Mouse (Mus musculus): ENCODE results near the gene Flcn. TPM values are rescaled to one million over a fixed set of nuclear protein-coding genes. Genes with fewer than 3 reads are reported as not detected.
A peak's percentile ranks its signal among the peaks of the same experiment; 100 is the strongest.

Gene Flcn
- polyA plus RNA-seq, 1 experiment from 2014 or later = 35.9 TPM

GRCm38 (mm10) chr11:59810480-59811158 is 803 bp upstream of the Flcn start:
- Histone ChIP-seq H3K27me3 (ENCODE audit: control insufficient read depth, insufficient read depth, low read length) (no peaks in the 10 kb centered on the region), H3K9ac (replicated peaks; ENCODE audit: low read length) (peak overlapping the region; percentile 89; the same call in 1 of the 2 replicates), H3K4me1 (ENCODE audit: control insufficient read depth, insufficient read depth, low read length) (peaks cover 10% of the 10 kb centered on the region), H3K4me2 (ENCODE audit: low read length) (peak overlapping the region; percentile 75), H3K27ac (replicated peaks; ENCODE audit: low read depth, low read length) (peak overlapping the region; percentile 99; the same call in 1 of the 2 replicates), H3K4me3 (replicated peaks; ENCODE audit: low read depth, low read length) (peak overlapping the region; percentile 79), H3K9me3 (ENCODE audit: control insufficient read depth, low read length) (no peaks in the 10 kb centered on the region), H3K36me3 (ENCODE audit: control insufficient read depth, insufficient read depth, low read length) (peaks cover 22% of the 10 kb centered on the region)
- WGBS = 71% methylated on average over 14 of the region's 14 CpGs
- ATAC-seq (ENCODE audit: low FRiP score, low TSS enrichment) (no peak), DNase-seq (no peak)

GRCm38 (mm10) chr11:59809071-59809669 is 646 bp downstream of the Flcn start:
- no peak for DNase-seq
- Histone ChIP-seq H3K27me3 (ENCODE audit: control insufficient read depth, insufficient read depth, low read length) (no peaks in the 10 kb centered on the region), H3K27ac (replicated peaks; ENCODE audit: low read depth, low read length) (peak overlapping the region; percentile 99), H3K36me3 (ENCODE audit: control insufficient read depth, insufficient read depth, low read length) (peaks cover 37% of the 10 kb centered on the region), H3K9me3 (ENCODE audit: control insufficient read depth, low read length) (no peaks in the 10 kb centered on the region), H3K4me2 (ENCODE audit: low read length) (peak overlapping the region; percentile 75), H3K4me1 (ENCODE audit: control insufficient read depth, insufficient read depth, low read length) (peaks cover 10% of the 10 kb centered on the region), H3K4me3 (replicated peaks; ENCODE audit: low read depth, low read length) (peak overlapping the region; percentile 79), H3K9ac (replicated peaks; ENCODE audit: low read length) (peak overlapping the region; percentile 89)
- peak; percentile 18 for ATAC-seq (ENCODE audit: low FRiP score, low TSS enrichment)
- WGBS = under 1% methylated on average over 15 of the region's 15 CpGs

- H3K27me3 ChIP-seq (ENCODE audit: control insufficient read depth, insufficient read depth, low read length) = no peaks in the 10 kb centered on the region
- H3K36me3 ChIP-seq (ENCODE audit: control insufficient read depth, insufficient read depth, low read length) = peaks cover 45% of the 10 kb centered on the region
- no peak overlapping the region for H3K27ac ChIP-seq (replicated peaks; ENCODE audit: low read depth, low read length)
- H3K4me1 ChIP-seq (ENCODE audit: control insufficient read depth, insufficient read depth, low read length) = peaks cover 10% of the 10 kb centered on the region
- WGBS = 61% methylated on average over 14 of the region's 14 CpGs
- no peak for ATAC-seq (ENCODE audit: low FRiP score, low TSS enrichment)
- H3K4me3 ChIP-seq (replicated peaks; ENCODE audit: low read depth, low read length) = peak overlapping the region; percentile 79
- peak; percentile 9 for DNase-seq
- no peaks in the 10 kb centered on the region for H3K9me3 ChIP-seq (ENCODE audit: control insufficient read depth, low read length)
- H3K9ac ChIP-seq (replicated peaks; ENCODE audit: low read length) = peak overlapping the region; percentile 89; the same call in 1 of the 2 replicates
- H3K4me2 ChIP-seq (ENCODE audit: low read length) = peak overlapping the region; percentile 75
Observed at GRCm38 (mm10) chr11:59808170-59808960, 1.5 kb downstream of the Flcn start.

- Histone ChIP-seq H3K36me3 (ENCODE audit: control insufficient read depth, insufficient read depth, low read length) (peaks cover 72% of the 10 kb centered on the region), H3K27me3 (ENCODE audit: control insufficient read depth, insufficient read depth, low read length) (no peaks in the 10 kb centered on the region), H3K27ac (replicated peaks; ENCODE audit: low read depth, low read length) (no peak overlapping the region), H3K4me2 (ENCODE audit: low read length) (no peak overlapping the region), H3K4me1 (ENCODE audit: control insufficient read depth, insufficient read depth, low read length) (peaks cover 10% of the 10 kb centered on the region), H3K9ac (replicated peaks; ENCODE audit: low read length) (no peak overlapping the region), H3K4me3 (replicated peaks; ENCODE audit: low read depth, low read length) (no peak overlapping the region), H3K9me3 (ENCODE audit: control insufficient read depth, low read length) (no peaks in the 10 kb centered on the region)
- DNase-seq (no peak), ATAC-seq (ENCODE audit: low FRiP score, low TSS enrichment) (no peak)
- WGBS = 100% methylated on average over 2 of the region's 2 CpGs
Observed at GRCm38 (mm10) chr11:59805656-59806055, 4.2 kb downstream of the Flcn start.

- H3K9ac ChIP-seq (replicated peaks; ENCODE audit: low read length) = no peak overlapping the region
- peaks cover 10% of the 10 kb centered on the region for H3K4me1 ChIP-seq (ENCODE audit: control insufficient read depth, insufficient read depth, low read length)
- ATAC-seq (ENCODE audit: low FRiP score, low TSS enrichment) = no peak
- no peak overlapping the region for H3K4me3 ChIP-seq (replicated peaks; ENCODE audit: low read depth, low read length)
- H3K36me3 ChIP-seq (ENCODE audit: control insufficient read depth, insufficient read depth, low read length) = peaks cover 76% of the 10 kb centered on the region
- no peak overlapping the region for H3K4me2 ChIP-seq (ENCODE audit: low read length)
- 91% methylated on average over 1 of the region's 1 CpGs for WGBS
- no peaks in the 10 kb centered on the region for H3K27me3 ChIP-seq (ENCODE audit: control insufficient read depth, insufficient read depth, low read length)
- DNase-seq = no peak
- no peak overlapping the region for H3K27ac ChIP-seq (replicated peaks; ENCODE audit: low read depth, low read length)
- no peaks in the 10 kb centered on the region for H3K9me3 ChIP-seq (ENCODE audit: control insufficient read depth, low read length)
Observed at GRCm38 (mm10) chr11:59805256-59805655, 4.6 kb downstream of the Flcn start.

GRCm38 (mm10) chr11:59804409-59805110 is 5.3 kb downstream of the Flcn start:
- H3K9me3 ChIP-seq (ENCODE audit: control insufficient read depth, low read length) = no peaks in the 10 kb centered on the region
- H3K27me3 ChIP-seq (ENCODE audit: control insufficient read depth, insufficient read depth, low read length) = no peaks in the 10 kb centered on the region
- WGBS = 91% methylated on average over 22 of the region's 22 CpGs
- ATAC-seq (ENCODE audit: low FRiP score, low TSS enrichment) (no peak), DNase-seq (no peak)
- H3K9ac ChIP-seq (replicated peaks; ENCODE audit: low read length) = no peak overlapping the region
- H3K4me3 ChIP-seq (replicated peaks; ENCODE audit: low read depth, low read length) = no peak overlapping the region
- H3K4me2 ChIP-seq (ENCODE audit: low read length) = no peak overlapping the region
- H3K4me1 ChIP-seq (ENCODE audit: control insufficient read depth, insufficient read depth, low read length) = peaks cover 10% of the 10 kb centered on the region
- no peak overlapping the region for H3K27ac ChIP-seq (replicated peaks; ENCODE audit: low read depth, low read length)
- H3K36me3 ChIP-seq (ENCODE audit: control insufficient read depth, insufficient read depth, low read length) = peaks cover 83% of the 10 kb centered on the region

- Histone ChIP-seq H3K4me2 (ENCODE audit: low read length) (no peak overlapping the region), H3K27me3 (ENCODE audit: control insufficient read depth, insufficient read depth, low read length) (no peaks in the 10 kb centered on the region), H3K27ac (replicated peaks; ENCODE audit: low read depth, low read length) (no peak overlapping the region), H3K9me3 (ENCODE audit: control insufficient read depth, low read length) (no peaks in the 10 kb centered on the region), H3K4me3 (replicated peaks; ENCODE audit: low read depth, low read length) (no peak overlapping the region), H3K9ac (replicated peaks; ENCODE audit: low read length) (no peak overlapping the region), H3K36me3 (ENCODE audit: control insufficient read depth, insufficient read depth, low read length) (peaks cover 93% of the 10 kb centered on the region), H3K4me1 (ENCODE audit: control insufficient read depth, insufficient read depth, low read length) (peaks cover 2% of the 10 kb centered on the region)
- no peak for ATAC-seq (ENCODE audit: low FRiP score, low TSS enrichment)
- WGBS = 94% methylated on average over 14 of the region's 14 CpGs
- no peak for DNase-seq
Observed at GRCm38 (mm10) chr11:59803516-59803915, 6.3 kb downstream of the Flcn start.

GRCm38 (mm10) chr11:59801881-59802280 is 7.9 kb downstream of the Flcn start:
- H3K4me2 ChIP-seq (ENCODE audit: low read length) = no peak overlapping the region
- H3K4me1 ChIP-seq (ENCODE audit: control insufficient read depth, insufficient read depth, low read length) = no peaks in the 10 kb centered on the region
- no peaks in the 10 kb centered on the region for H3K9me3 ChIP-seq (ENCODE audit: control insufficient read depth, low read length)
- no peak overlapping the region for H3K4me3 ChIP-seq (replicated peaks; ENCODE audit: low read depth, low read length)
- H3K27me3 ChIP-seq (ENCODE audit: control insufficient read depth, insufficient read depth, low read length) = no peaks in the 10 kb centered on the region
- no peak for ATAC-seq (ENCODE audit: low FRiP score, low TSS enrichment)
- H3K9ac ChIP-seq (replicated peaks; ENCODE audit: low read length) = no peak overlapping the region
- H3K36me3 ChIP-seq (ENCODE audit: control insufficient read depth, insufficient read depth, low read length) = peaks cover 100% of the 10 kb centered on the region
- DNase-seq = no peak
- H3K27ac ChIP-seq (replicated peaks; ENCODE audit: low read depth, low read length) = no peak overlapping the region
- WGBS = 97% methylated on average over 8 of the region's 8 CpGs
